Mouse (Mus musculus) kidney, adult 2 months (tissue): ENCODE data around the gene Smim11.

Experiments
- CTCF ChIP-seq: fragments of 200-500 bp; conservative IDR thresholded peaks from 2 replicates; pipeline ENCODE4 v1.5.1; 2011; ENCODE audit warnings: low read depth, mild to moderate bottlenecking, control low read depth, low read length, moderate library complexity, mixed read lengths; ENCODE audit not compliant: insufficient read depth, insufficient read length
- POLR2A ChIP-seq: fragments of 200-500 bp; IDR thresholded peaks from one replicate; pipeline ENCODE4 v1.6.1; 2011; ENCODE audit warnings: low read depth, low read length, control low read depth

- TF ChIP-seq CTCF: no peak
- TF ChIP-seq POLR2A: no peak
Measured at GRCm38 (mm10) chr16:92274516-92274915, 26.6 kb upstream of the Smim11 start.
